Mouse (Mus musculus) cerebral cortex, adult 2 months (tissue): Measurements from ENCODE around the gene Vps9d1.

Experiments used
- WGBS: fragments of 180-500 bp; shearing (Covaris S2); methylation state at CpG from one replicate; pipeline ENCODE4 v1.1.7; 2018; 5-methylcytosine and 5-hydroxymethylcytosine counted together

The Vps9d1 gene

DNA sequence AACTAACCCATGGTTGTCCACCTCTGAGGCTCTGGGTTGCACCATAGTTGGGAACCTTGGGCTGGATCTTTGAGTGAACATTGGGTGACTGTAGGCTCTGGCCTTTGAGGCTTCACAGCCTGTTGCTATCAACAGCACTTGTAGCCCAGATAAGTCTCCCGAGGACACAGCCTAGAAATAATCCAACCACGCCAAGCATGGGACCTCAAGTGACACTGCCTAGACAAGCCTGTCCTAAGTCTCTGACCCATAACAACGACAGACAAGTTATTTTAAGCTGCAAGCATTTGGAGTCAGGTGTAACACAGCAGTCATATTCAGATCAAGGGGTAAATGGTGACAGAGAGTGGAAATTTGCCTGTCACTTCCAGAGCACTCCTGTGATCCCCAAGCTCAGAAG, 38.7 kb downstream of the Vps9d1 start:
- 80% methylated on average over 3 of the region's 3 CpGs for WGBS

GRCm38 (mm10) chr8:123213118-123213772, 40.9 kb downstream of the Vps9d1 start:
- 12% methylated on average over 22 of the region's 22 CpGs for WGBS

DNA sequence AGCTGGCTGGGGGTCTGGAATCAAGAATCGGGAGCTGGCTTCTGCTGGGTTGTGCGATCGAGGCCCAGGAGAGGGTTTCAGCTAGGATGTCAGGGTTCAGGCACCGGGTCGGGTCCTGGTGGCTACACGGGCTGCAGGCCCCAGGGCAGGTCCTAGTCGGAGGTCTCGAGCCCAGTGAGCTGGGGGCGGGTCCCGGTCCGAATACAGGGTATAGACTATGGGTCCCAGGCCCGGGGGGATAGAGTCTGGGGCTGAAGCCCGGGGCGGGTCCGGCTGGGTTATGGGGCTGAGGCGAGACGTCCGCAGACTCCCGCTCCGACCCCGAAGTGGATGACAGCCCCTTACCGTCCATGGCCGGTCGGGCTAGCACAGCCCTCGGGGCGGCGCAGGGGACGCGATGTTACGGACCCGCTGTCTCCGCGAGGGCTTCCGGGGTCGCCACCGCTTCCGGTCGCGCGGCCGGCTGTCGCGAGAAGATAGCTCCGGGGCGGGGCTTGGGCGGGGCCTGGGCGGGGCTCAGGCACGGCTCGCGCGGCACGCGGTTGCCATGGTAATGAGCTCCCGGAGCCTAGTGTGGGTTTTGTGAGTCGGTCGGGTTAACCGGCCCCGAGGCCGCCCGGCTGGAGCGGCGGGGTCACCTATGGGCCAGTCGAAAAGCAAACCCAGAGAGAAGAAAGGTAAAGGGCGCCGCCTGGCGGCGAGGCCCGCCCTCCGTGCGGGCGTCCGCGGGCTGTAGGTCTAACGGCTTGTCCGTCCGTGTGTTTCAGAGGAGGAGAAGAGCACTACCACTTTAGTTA, 41.6 kb downstream of the Vps9d1 start, which contains the start of the genes Chmp1a and Spata33:
Gene Chmp1a (minus strand): TSS at position 443 of the 797 bp plus-strand sequence.
Gene Spata33 (plus strand): TSS at position 512 of the 797 bp plus-strand sequence.
- under 1% methylated on average over 76 of the region's 76 CpGs for WGBS

DNA sequence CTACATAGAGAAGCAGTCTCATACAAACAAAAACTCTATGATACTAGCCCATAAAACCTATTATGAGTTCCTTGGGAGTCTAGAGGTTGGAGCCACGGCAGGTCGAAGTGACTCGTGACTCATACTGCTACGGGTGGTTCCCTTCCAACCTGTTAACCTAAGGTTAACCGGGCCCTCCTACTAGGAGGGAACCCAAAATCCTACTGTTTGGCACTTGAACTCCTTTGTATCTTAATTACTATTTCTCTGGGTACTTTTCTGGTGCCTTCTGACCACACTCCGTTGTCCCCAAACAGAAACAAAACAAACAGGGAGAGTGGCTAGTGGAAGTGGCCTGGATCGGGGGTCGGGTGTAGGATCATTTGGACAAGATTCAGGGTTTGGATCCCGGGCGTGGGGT, 42.3 kb downstream of the Vps9d1 start:
- WGBS: 41% methylated on average over 10 of the region's 10 CpGs

- WGBS: 54% methylated on average over 3 of the region's 3 CpGs
Observed at GRCm38 (mm10) chr8:123203571-123203970, 50.6 kb downstream of the Vps9d1 start.

DNA sequence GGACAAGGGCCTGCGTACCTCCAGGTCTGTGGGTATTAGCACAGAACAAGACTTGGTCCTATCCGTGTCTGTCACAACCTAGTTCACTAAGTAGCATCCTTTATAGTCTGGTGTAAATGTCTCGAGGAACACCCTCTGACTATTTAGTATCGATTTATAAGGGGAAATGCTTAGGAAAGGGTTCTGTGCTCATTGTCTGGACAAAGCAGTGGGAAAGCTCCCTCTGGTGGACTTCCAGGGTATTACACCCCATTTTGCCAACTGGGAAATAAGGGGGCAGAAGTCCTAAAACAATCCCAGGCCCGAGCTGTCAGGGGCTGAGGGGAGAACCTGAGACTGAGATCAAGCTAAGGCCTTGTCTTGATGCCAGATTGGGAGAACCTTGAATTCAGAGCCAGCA, 51.9 kb downstream of the Vps9d1 start:
- WGBS: 20% methylated on average over 5 of the region's 5 CpGs

DNA sequence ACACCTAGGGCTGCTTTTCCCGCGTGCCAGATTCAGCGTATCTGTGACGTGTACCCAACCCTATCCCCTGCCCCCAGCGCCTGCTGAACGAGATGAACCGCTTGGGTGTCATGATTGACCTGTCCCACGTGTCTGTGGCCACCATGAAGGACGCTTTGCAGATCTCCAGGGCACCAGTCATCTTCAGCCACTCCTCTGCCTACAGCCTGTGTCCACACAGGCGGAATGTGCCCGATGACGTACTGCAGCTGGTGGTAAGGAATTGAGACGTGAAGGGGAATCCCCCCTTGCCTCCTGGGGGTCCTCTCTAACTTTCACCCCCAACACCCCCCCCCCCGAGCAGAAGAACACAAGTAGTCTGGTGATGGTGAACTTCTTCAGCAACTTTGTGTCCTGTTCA, 54.3 kb downstream of the Vps9d1 start:
- 79% methylated on average over 14 of the region's 14 CpGs for WGBS

DNA sequence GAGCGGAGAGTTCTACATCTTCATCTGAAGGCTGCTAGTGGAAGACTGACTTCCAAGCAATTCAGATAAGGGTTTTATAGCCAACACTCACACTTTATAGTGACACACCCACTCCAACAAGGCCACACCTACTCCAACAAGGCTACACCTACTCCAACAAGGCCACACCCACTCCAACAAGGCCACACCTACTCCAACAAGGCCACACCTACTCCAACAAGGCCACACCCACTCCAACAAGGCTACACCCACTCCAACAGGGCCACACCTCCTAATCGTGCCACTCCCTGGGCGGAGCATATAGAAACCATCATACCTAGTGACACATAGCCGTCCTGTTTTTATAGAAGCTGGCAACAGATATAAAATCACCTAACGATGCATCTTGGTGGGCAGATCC, 57.1 kb downstream of the Vps9d1 start:
- 87% methylated on average over 5 of the region's 5 CpGs for WGBS

- WGBS: 95% methylated on average over 9 of the region's 9 CpGs
Observed at GRCm38 (mm10) chr8:123193771-123194170, 60.4 kb downstream of the Vps9d1 start.
